Mouse (Mus musculus) frontal cortex, adult 2 months (tissue): Measurements from ENCODE around the gene Slc34a3. TPM values are rescaled to one million over a fixed set of nuclear protein-coding genes. Genes with fewer than 3 reads are reported as not detected.
A peak's percentile ranks its signal among the peaks of the same experiment; 100 is the strongest.

Experiments
- DNase-seq, 2 experiments: peaks; one replicate each; pipeline ENCODE4 v3.0.0; 2022; ENCODE audit warnings: low spot score in 1 of 2; ENCODE audit errors: extremely low spot score in 1 of 2
- polyA plus RNA-seq: library from polyadenylated mRNA; depleted of rRNA; stranded (reverse); fragments of >200 nt; gene quantifications from 2 replicates; pipeline ENCODE4 v1.2.3, GENCODE M21; 2012; rRNA removed

The Slc34a3 gene
- polyA plus RNA-seq, 1 experiment, result 0.08 TPM

- DNase-seq, result no peak
Observed at GRCm38 (mm10) chr2:25195211-25196156, 38.7 kb downstream of the Slc34a3 start.

- DNase-seq, result no peak
Observed at GRCm38 (mm10) chr2:25194486-25195171, 39.5 kb downstream of the Slc34a3 start.

GRCm38 (mm10) chr2:25194006-25194405 is 40.2 kb downstream of the Slc34a3 start:
- no peak for DNase-seq

DNA sequence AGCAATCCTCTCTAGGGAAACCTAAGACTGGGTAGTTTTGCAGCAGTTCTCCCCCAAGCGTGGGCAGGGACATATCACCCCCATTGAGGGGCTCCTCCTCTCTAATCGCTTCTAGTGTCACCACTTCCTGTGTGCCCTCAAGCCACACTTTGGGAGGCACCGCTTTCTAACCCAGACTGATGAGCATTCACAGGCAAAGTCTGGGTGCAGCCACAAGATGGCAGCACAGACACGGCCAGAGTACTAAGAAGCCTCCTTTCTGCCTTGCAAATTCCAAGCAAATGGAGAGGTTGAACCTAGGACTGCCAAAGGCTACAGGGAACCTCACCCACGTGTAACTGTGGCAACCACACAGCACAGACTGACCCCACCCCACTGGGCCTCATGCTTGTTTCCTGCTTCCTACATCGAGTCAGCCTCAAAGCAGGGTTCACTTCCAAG is 40.8 kb downstream of the Slc34a3 start:
- peak; percentile 71 to 90 for DNase-seq

GRCm38 (mm10) chr2:25187841-25188240 is 46.3 kb downstream of the Slc34a3 start:
- DNase-seq, result no peak

DNA sequence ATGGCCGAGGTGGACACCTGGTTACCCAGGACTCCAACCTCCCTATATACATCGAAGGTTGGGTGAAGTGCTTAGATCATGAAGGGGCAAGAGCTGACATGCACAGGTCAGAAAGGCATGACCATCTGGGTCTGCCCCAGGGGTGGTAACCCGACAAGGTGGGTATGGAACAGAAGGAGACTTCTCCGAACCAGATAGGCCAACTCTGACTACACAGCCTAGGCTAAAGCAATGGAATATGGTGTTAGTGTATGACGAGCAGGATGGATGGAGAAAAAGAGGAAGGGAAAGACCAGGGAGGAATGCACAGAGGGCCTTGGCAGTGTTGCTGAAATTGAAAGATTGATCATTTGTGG is 47.6 kb downstream of the Slc34a3 start:
- DNase-seq, result no peak

DNA sequence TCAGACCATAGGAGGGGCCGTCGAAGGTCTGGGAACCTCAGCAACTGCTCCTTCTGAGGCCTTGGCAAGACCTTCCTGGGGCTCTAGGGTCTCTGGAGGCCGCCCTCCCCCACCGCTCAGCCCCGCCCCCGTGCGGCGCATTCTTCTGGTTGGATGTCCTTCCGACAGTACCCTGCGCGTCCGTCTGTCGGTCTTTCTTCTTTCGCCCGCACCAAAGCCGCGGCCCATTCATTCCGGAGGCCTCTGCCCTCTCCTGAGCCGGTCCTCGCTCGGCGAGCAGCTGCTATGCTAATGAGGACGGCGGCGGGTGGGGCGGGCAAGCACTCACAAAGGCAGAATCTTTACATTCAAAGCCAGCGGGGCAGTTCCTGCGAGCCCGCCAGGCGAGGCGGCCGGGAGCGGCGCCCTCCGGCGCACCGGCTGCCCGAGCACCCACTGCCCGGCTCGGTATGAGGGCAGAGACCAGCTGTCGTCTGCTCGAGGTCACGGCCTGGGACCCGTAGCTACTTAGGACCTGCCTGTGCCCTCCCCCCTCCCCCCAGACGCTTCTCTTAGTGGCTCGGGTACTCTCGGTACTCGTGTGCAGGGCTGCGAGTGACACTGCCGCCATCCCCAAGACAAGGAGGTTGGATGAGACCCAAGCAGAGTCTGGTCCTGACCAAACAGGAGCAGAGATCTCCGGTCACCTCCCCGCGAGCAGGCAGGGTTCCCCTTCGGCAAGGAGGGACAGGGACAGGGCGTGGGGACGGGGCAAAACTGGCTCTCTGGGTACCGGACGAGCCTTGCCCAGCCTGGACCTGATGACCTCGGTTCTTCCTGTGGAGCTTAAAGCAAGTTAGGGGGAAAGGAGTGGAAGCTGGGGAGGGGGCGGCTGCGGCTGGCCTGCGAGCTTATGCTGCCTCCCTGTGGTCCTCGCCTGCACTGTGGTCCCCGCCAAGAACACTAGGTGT is 48.3 kb downstream of the Slc34a3 start:
- no peak for DNase-seq

GRCm38 (mm10) chr2:25184496-25184895 is 49.7 kb downstream of the Slc34a3 start:
- DNase-seq, result no peak

- no peak for DNase-seq
Observed at GRCm38 (mm10) chr2:25183336-25183735, 50.8 kb downstream of the Slc34a3 start.

- no peak for DNase-seq
Observed at GRCm38 (mm10) chr2:25182664-25183063, 51.5 kb downstream of the Slc34a3 start.

- DNase-seq, result no peak
Observed at GRCm38 (mm10) chr2:25181891-25182397, 52.2 kb downstream of the Slc34a3 start.

- no peak for DNase-seq
Observed at GRCm38 (mm10) chr2:25180973-25181890, 52.9 kb downstream of the Slc34a3 start.

DNA sequence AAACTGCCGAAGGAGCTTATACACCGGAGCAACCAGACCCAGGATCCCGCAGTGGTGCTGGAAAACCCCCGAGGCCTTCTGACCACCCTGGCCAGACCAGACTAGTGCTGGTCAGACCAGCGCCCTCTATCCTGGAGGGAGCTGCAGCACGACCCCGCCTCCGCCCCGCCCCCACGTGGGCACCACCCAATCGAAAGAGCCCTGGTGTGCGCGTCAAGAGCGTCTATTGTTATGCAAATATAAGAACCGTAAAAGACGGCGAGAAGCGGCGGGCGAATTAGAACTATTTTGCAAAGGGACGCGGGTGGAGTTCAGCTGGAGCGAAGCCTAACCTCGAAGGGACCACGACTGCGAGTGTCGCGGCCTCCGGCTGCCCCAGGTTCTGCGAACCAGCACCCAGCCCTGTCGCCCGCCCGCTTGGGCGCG is 53.7 kb downstream of the Slc34a3 start, which contains the start of gene Nrarp:
Gene Nrarp (plus strand): TSS at position 281 of the 426 bp plus-strand sequence.
- DNase-seq, result peak; percentile 90 to 93

DNA sequence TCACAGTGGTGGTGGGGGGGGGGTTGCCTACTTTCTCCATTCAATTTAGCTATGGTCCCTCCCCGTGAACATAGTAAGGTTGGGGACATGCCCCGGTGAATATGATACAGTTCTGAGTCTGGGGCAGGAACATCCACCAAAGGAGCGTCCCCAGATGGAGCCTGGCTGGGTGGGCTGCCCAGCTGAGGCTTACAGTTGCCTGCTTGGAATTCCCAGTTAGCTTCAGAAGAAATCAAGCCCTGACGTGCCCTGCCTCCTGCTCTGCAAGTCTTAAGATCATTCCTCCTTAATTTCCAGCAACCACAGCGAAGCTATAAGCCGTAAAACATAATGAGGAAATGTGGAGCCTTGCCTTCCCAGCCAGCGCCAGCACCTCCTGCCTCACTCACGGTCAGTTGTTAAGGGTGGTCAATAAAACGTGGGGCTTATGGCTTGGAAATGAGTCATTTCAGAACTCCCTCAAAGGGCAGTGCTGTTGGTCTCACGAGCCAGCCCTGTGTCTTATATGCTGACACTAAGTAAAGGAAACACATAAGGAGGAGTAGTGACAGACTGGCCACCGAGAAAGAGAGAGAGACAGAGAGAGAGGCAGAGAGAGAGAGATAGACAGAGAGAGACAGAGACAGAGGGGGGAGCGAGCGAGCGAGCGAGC is 54.5 kb downstream of the Slc34a3 start:
- no peak for DNase-seq

Other genes starting within 250 kb of the Slc34a3 start
- gene Nsmf, start 180.0 kb downstream of the Slc34a3 start, polyA plus RNA-seq, result 638 and 695 TPM in 2 replicates
- 0.08 TPM in 1 of 2 replicates, not detected in the other for gene Entpd8, start 154.1 kb downstream of the Slc34a3 start, polyA plus RNA-seq
- not detected in 2 replicates for gene Noxa1, start 139.2 kb downstream of the Slc34a3 start, polyA plus RNA-seq
- gene Nrarp, start 53.6 kb downstream of the Slc34a3 start, polyA plus RNA-seq, result 38.7 and 39.1 TPM in 2 replicates
- 2.6 and 3.0 TPM in 2 replicates for gene Tor4a, start 37.5 kb downstream of the Slc34a3 start, polyA plus RNA-seq
- gene Nelfb, start 22.9 kb downstream of the Slc34a3 start, polyA plus RNA-seq, result 60.2 and 65.6 TPM in 2 replicates
- 0.06 and 0.15 TPM in 2 replicates for gene Stpg3, start 19.7 kb downstream of the Slc34a3 start, polyA plus RNA-seq
- 0.16 and 0.19 TPM in 2 replicates for gene Fam166a, start 15.6 kb downstream of the Slc34a3 start, polyA plus RNA-seq
- 499 and 548 TPM in 2 replicates for gene Tubb4b, start 9.7 kb downstream of the Slc34a3 start, polyA plus RNA-seq
- gene Rnf224, start 2.4 kb upstream of the Slc34a3 start, polyA plus RNA-seq, result not detected in 2 replicates
- gene Rnf208, start 7.9 kb upstream of the Slc34a3 start, polyA plus RNA-seq, result 248 and 300 TPM in 2 replicates
- 0.24 and 0.53 TPM in 2 replicates for gene Cysrt1, start 8.1 kb upstream of the Slc34a3 start, polyA plus RNA-seq
- gene AL732309.1, start 12.5 kb upstream of the Slc34a3 start, polyA plus RNA-seq, result 15.8 and 16.4 TPM in 2 replicates
- 29.8 and 31.1 TPM in 2 replicates for gene Tmem203, start 21.1 kb upstream of the Slc34a3 start, polyA plus RNA-seq
- gene Tprn, start 28.3 kb upstream of the Slc34a3 start, polyA plus RNA-seq, result 13.5 and 18.9 TPM in 2 replicates
- 75.4 and 86.0 TPM in 2 replicates for gene Ssna1, start 38.1 kb upstream of the Slc34a3 start, polyA plus RNA-seq
- gene Anapc2, start 38.1 kb upstream of the Slc34a3 start, polyA plus RNA-seq, result 69.9 and 79.0 TPM in 2 replicates
- gene Tmem210, start 53.8 kb upstream of the Slc34a3 start, polyA plus RNA-seq, result not detected in 2 replicates
- gene Lrrc26, start 55.6 kb upstream of the Slc34a3 start, polyA plus RNA-seq, result 0.15 TPM in 1 of 2 replicates, not detected in the other
- gene Grin1, start 84.8 kb upstream of the Slc34a3 start, polyA plus RNA-seq, result 313 and 325 TPM in 2 replicates
- 31.1 and 31.8 TPM in 2 replicates for gene Man1b1, start 98.0 kb upstream of the Slc34a3 start, polyA plus RNA-seq
- gene Dpp7, start 122.0 kb upstream of the Slc34a3 start, polyA plus RNA-seq, result 62.5 and 63.9 TPM in 2 replicates
- 15.0 and 17.9 TPM in 2 replicates for gene Uap1l1, start 131.3 kb upstream of the Slc34a3 start, polyA plus RNA-seq
- gene Sapcd2, start 138.0 kb upstream of the Slc34a3 start, polyA plus RNA-seq, result 3.9 and 5.3 TPM in 2 replicates
- gene Entpd2, start 161.5 kb upstream of the Slc34a3 start, polyA plus RNA-seq, result 14.1 and 19.3 TPM in 2 replicates
- 383 and 426 TPM in 2 replicates for gene Npdc1, start 165.0 kb upstream of the Slc34a3 start, polyA plus RNA-seq
- 0.40 and 0.67 TPM in 2 replicates for gene Fut7, start 188.9 kb upstream of the Slc34a3 start, polyA plus RNA-seq
- 107 TPM in 2 replicates for gene Abca2, start 194.3 kb upstream of the Slc34a3 start, polyA plus RNA-seq
- gene Clic3, start 222.5 kb upstream of the Slc34a3 start, polyA plus RNA-seq, result 0.42 and 1.4 TPM in 2 replicates
- 110 and 114 TPM in 2 replicates for gene Paxx, start 226.7 kb upstream of the Slc34a3 start, polyA plus RNA-seq
- 2,136 and 2,926 TPM in 2 replicates for gene Ptgds, start 235.7 kb upstream of the Slc34a3 start, polyA plus RNA-seq